Mouse (Mus musculus) CH12.LX (cell line): ENCODE results near the gene Olfr1022. TPM values are rescaled to one million over a fixed set of nuclear protein-coding genes. Genes with fewer than 3 reads are reported as not detected.

Experiments
- DNase-seq: peaks from one replicate; pipeline ENCODE4 v3.0.0-alpha.2; 2013; ENCODE audit errors: extremely low read depth
- H3K27ac ChIP-seq: 2 replicates; pipeline ENCODE4 v1.5.1; 2012; ENCODE audit warnings: low read depth, mild to moderate bottlenecking, control low read depth, moderate library complexity; ENCODE audit not compliant: insufficient read depth
- H3K27me3 ChIP-seq: replicated peaks from 2 replicates; pipeline ENCODE3; 2012; ENCODE audit warnings: inconsistent platforms
- H3K36me3 ChIP-seq, 2 experiments: replicated peaks in 1 of 2; 2 replicates each; pipeline versions ENCODE3 to v1.6.1; 2012; ENCODE audit warnings: inconsistent platforms in 1 of 2, low read length in 1 of 2, mild to moderate bottlenecking in 1 of 2, mixed read lengths in 1 of 2, moderate library complexity in 1 of 2; ENCODE audit not compliant: control insufficient read depth in 1 of 2, insufficient read depth in 1 of 2
- H3K4me1 ChIP-seq, 2 experiments: 2 replicates each; pipeline ENCODE4 v1.6.1; 2012; ENCODE audit warnings: inconsistent platforms in 1 of 2, moderate library complexity in 1 of 2; ENCODE audit not compliant: insufficient read depth in 2 of 2, control insufficient read depth in 1 of 2
- H3K4me2 ChIP-seq: 2 replicates; pipeline ENCODE4 v1.6.1; 2012; ENCODE audit warnings: low read depth, mild to moderate bottlenecking, control low read depth; ENCODE audit not compliant: poor library complexity, insufficient read depth, severe bottlenecking
- H3K4me3 ChIP-seq, 3 experiments: fragments of 150-350 bp in 1 of 3; sonication (generic) in 1 of 3; replicated peaks in 1 of 3; 2 replicates each; pipeline versions ENCODE3 to v1.5.1; 2011 to 2012; ENCODE audit warnings: low read depth in 2 of 3, low read length in 2 of 3, mild to moderate bottlenecking in 2 of 3, moderate library complexity in 2 of 3, control low read depth in 1 of 3, improper control_type of control experiment in 1 of 3, inconsistent platforms in 1 of 3, mixed read lengths in 1 of 3; ENCODE audit not compliant: poor library complexity in 1 of 3
- H3K79me2 ChIP-seq: replicated peaks from 2 replicates; pipeline ENCODE4 v1.6.1; 2012; ENCODE audit warnings: mild to moderate bottlenecking, moderate library complexity; ENCODE audit not compliant: control insufficient read depth, poor library complexity, insufficient read depth, severe bottlenecking; ENCODE audit errors: extremely low read depth
- H3K9ac ChIP-seq: 2 replicates; pipeline ENCODE4 v1.6.1; 2012; ENCODE audit warnings: low read depth, mild to moderate bottlenecking, control low read depth, moderate library complexity; ENCODE audit not compliant: insufficient read depth
- H3K9me3 ChIP-seq: replicated peaks from 2 replicates; pipeline ENCODE3; 2012; ENCODE audit warnings: low read length, inconsistent platforms, mixed read lengths
- BHLHE40 ChIP-seq: IDR thresholded peaks from 2 replicates; pipeline ENCODE4 v1.6.1; 2011; ENCODE audit warnings: mild to moderate bottlenecking, low read depth, low read length, improper control_type of control experiment
- CTCF ChIP-seq, 2 experiments: IDR thresholded peaks in 1 of 2; conservative IDR thresholded peaks in 1 of 2; 2 replicates each; pipeline ENCODE4 v1.5.1; 2011 to 2012; ENCODE audit warnings: low read depth in 2 of 2, low read length in 2 of 2, improper control_type of control experiment in 1 of 2, inconsistent platforms in 1 of 2, mild to moderate bottlenecking in 1 of 2, moderate library complexity in 1 of 2
- E2F4 ChIP-seq: IDR thresholded peaks from 2 replicates; pipeline ENCODE4 v1.6.1; 2011; ENCODE audit warnings: low read depth, low read length, improper control_type of control experiment; ENCODE audit not compliant: insufficient replicate concordance
- GABPA ChIP-seq: IDR thresholded peaks from 2 replicates; pipeline ENCODE4 v1.6.1; 2012; ENCODE audit warnings: low read depth, low read length, improper control_type of control experiment, inconsistent platforms; ENCODE audit not compliant: insufficient replicate concordance
- HCFC1 ChIP-seq: IDR thresholded peaks from 2 replicates; pipeline ENCODE4 v1.6.1; 2012; ENCODE audit warnings: low read depth, mild to moderate bottlenecking, inconsistent platforms, low read length, improper control_type of control experiment
- IRF4 ChIP-seq: IDR thresholded peaks from 2 replicates; pipeline ENCODE4 v1.6.1; 2014; ENCODE audit warnings: low read depth, mild to moderate bottlenecking, inconsistent platforms, low read length, improper control_type of control experiment
- JUN ChIP-seq: IDR thresholded peaks from 2 replicates; pipeline ENCODE4 v1.6.1; 2011; ENCODE audit warnings: low read depth, mild to moderate bottlenecking, low read length, improper control_type of control experiment, moderate library complexity; ENCODE audit not compliant: insufficient read depth
- JUND ChIP-seq: conservative IDR thresholded peaks from 2 replicates; pipeline ENCODE4 v1.6.1; 2011; ENCODE audit warnings: low read depth, low read length, improper control_type of control experiment
- KAT2A ChIP-seq: IDR thresholded peaks from 2 replicates; pipeline ENCODE4 v1.6.1; 2012; ENCODE audit warnings: low read length, improper control_type of control experiment, inconsistent platforms; ENCODE audit not compliant: insufficient replicate concordance
- MAFK ChIP-seq: IDR thresholded peaks from 2 replicates; pipeline ENCODE4 v1.6.1; 2011; ENCODE audit warnings: low read length, improper control_type of control experiment; ENCODE audit not compliant: insufficient replicate concordance
- MAX ChIP-seq: IDR thresholded peaks from 2 replicates; pipeline ENCODE4 v1.6.1; 2011; ENCODE audit warnings: low read length, improper control_type of control experiment
- MAZ ChIP-seq: IDR thresholded peaks from 2 replicates; pipeline ENCODE4 v1.6.1; 2012; ENCODE audit warnings: low read depth, mild to moderate bottlenecking, inconsistent platforms, low read length, improper control_type of control experiment, moderate library complexity
- MYC ChIP-seq: IDR thresholded peaks from 2 replicates; pipeline ENCODE4 v1.6.1; 2011; ENCODE audit warnings: low read depth, mild to moderate bottlenecking, improper control_type of control experiment, low read length
- NELFE ChIP-seq: IDR thresholded peaks from 2 replicates; pipeline ENCODE4 v1.6.1; 2011; ENCODE audit warnings: low read depth, low read length, improper control_type of control experiment
- NRF1 ChIP-seq: IDR thresholded peaks from 2 replicates; pipeline ENCODE4 v1.6.1; 2014; ENCODE audit warnings: low read depth, mild to moderate bottlenecking, inconsistent platforms, low read length, improper control_type of control experiment, moderate library complexity
- POLR2A ChIP-seq: IDR thresholded peaks from 2 replicates; pipeline ENCODE4 v1.6.1; 2011; ENCODE audit warnings: low read depth, mild to moderate bottlenecking, improper control_type of control experiment, low read length
- POLR2AphosphoS2 ChIP-seq: IDR thresholded peaks from 2 replicates; pipeline ENCODE4 v1.6.1; 2011; ENCODE audit warnings: low read depth, low read length, improper control_type of control experiment
- SIN3A ChIP-seq: IDR thresholded peaks from 2 replicates; pipeline ENCODE4 v1.6.1; 2012; ENCODE audit warnings: low read length, improper control_type of control experiment, inconsistent platforms
- SMC3 ChIP-seq: IDR thresholded peaks from 2 replicates; pipeline ENCODE4 v1.6.1; 2011; ENCODE audit warnings: low read depth, low read length, improper control_type of control experiment
- USF1 ChIP-seq: IDR thresholded peaks from 2 replicates; pipeline ENCODE4 v1.6.1; 2014; ENCODE audit warnings: low read depth, mild to moderate bottlenecking, inconsistent platforms, low read length, improper control_type of control experiment
- ZNF384 ChIP-seq: IDR thresholded peaks from 2 replicates; pipeline ENCODE4 v1.6.1; 2012; ENCODE audit warnings: low read depth, low read length, improper control_type of control experiment, inconsistent platforms
- dilution Hi-C: fragments of 300-500 bp; cut with MboI; formaldehyde crosslinking; loops from 2 replicates; pipeline ENCODE4 v1.14.3; 2020; ENCODE audit warnings: low sequenced_read_pairs; ENCODE audit not compliant: extremely low pct_unique_long_range_greater_than_20kb, extremely low pct_ligation_motif_present
- in situ Hi-C: fragments of 300-500 bp; cut with MboI; formaldehyde crosslinking; loops from 3 replicates; pipeline ENCODE4 v1.14.3; 2019; ENCODE audit warnings: low sequenced_read_pairs, low pct_ligation_motif_present, low pct_unique_long_range_greater_than_20kb, mixed read lengths
- polyA plus RNA-seq: library from polyadenylated mRNA; unstranded; fragments of >175 nt; gene quantifications from 2 replicates; pipeline ENCODE4 v1.2.1, GENCODE M21; 2012; ENCODE audit warnings: low read depth; ENCODE audit not compliant: insufficient read length
- total RNA-seq, 2 experiments: library from RNA; depleted of rRNA; stranded (reverse); fragments of 300-350 nt in 1 of 2; fragments of >200 nt in 1 of 2; gene quantifications; 2 replicates each; pipeline ENCODE4 v1.2.3; 2012 to 2014

The Olfr1022 gene
- total and polyA plus RNA-seq, 3 experiments: not detected

DNA sequence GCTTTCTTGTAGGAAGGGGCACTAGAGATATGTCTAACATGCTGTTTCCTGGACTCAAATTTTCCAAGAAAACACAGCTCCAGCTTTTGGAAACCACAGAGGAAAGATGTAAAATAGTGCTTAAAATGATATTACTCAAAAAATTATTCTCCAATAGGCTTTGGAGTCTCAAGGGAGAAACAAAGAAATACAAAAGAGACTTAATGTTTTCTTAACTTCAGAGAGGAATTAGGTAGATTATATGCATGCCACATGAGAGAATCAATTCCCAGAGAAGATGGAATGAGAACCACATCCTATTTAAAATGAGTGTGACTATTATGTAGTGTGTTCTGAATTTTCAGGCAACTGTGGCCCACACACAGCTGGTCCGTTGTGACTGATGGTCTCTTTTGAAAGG is 21.7 kb upstream of the Olfr1022 start, which contains the start of gene Olfr1020:
Olfr1020 (plus strand) TSS at position 301 of the 400 bp plus-strand sequence.
- Histone ChIP-seq H3K36me3 (no peaks in the 10 kb centered on the region), H3K4me3 (no peak within 1 kb of the TSS), H3K79me2 (no peaks in the 10 kb centered on the region), H3K9me3 (peaks cover 8% of the 10 kb centered on the region), H3K4me1 (no peaks in the 10 kb centered on the region), H3K27me3 (no peaks in the 10 kb centered on the region), H3K27ac (no peak within 1 kb of the TSS), H3K4me2 (no peak within 1 kb of the TSS), H3K9ac (no peak within 1 kb of the TSS)
- dilution Hi-C loops: no loop called here
- in situ Hi-C loops: no loop called here
- DNase-seq: no peak
- TF ChIP-seq POLR2AphosphoS2 (no peak), CTCF (conservative IDR thresholded peaks at IDR 0.05 in 1 of 2, IDR thresholded peaks at IDR 0.05 in 1 of 2; ENCODE audit: low read depth in 2 of 2, low read length in 2 of 2) (no peak), GABPA (no peak), E2F4 (no peak), SMC3 (no peak), MAX (no peak), POLR2A (no peak), BHLHE40 (no peak), USF1 (no peak), JUN (no peak), SIN3A (no peak), IRF4 (no peak), NRF1 (no peak), MYC (no peak), NELFE (no peak), MAZ (no peak), HCFC1 (no peak), ZNF384 (no peak), KAT2A (no peak), MAFK (no peak)

- no peak within 1 kb of the TSS for H3K4me2 ChIP-seq
- TF ChIP-seq SMC3: no peak
- TF ChIP-seq JUND: no peak
- no peak for TF ChIP-seq ZNF384
- no peak within 1 kb of the TSS for H3K9ac ChIP-seq
- DNase-seq: no peak
- H3K9me3 ChIP-seq: peaks cover 18% of the 10 kb centered on the region
- no peaks in the 10 kb centered on the region for H3K79me2 ChIP-seq
- H3K36me3 ChIP-seq: no peaks in the 10 kb centered on the region
- dilution Hi-C loops: no loop called here
- in situ Hi-C loops: no loop called here
- no peaks in the 10 kb centered on the region for H3K27me3 ChIP-seq
- no peaks in the 10 kb centered on the region for H3K4me1 ChIP-seq
- H3K4me3 ChIP-seq: no peak within 1 kb of the TSS
- no peak within 1 kb of the TSS for H3K27ac ChIP-seq
These were observed 16.9 kb downstream of the Olfr1022 start, which contains the start of gene Olfr1023 for GRCm38 (mm10) chr2:85885340-85885739. Olfr1023 (plus strand) TSS chr2:85885640.
